Mouse (Mus musculus): Measurements from ENCODE around the gene Bbs9.
"Not testable (repeated sequence)": the region's sequence is repeated elsewhere in the genome, so short reads cannot be mapped to it uniquely, and the experiment has no call there.

Bbs9 gene

DNA sequence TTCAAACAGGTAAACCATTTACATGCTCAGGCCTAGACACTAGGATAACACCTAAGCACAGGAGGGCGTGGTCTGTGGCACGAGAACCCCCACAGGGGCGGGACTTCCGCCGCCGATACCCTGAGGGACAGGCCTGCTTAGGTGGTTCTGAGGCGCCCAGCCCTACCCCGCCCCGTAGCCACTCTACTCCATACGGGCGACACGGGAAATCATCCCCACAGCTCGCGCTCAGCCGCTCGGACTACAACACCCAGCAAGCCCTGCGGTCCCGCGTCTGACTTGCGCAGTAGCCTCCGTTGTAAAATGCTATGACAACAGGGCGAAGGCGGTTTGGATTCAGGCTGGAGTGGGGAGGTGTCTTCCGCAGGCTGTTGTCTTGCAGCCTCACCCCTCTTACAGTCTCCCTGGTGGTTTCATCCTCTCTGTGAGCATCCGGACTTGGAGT lies at the start of gene Bbs9:
Bbs9 (plus strand) TSS at position 292 of the 445 bp plus-strand sequence.
- peak; percentile 97 for DNase-seq (ENCODE audit: low spot score)

GRCm38 (mm10) chr9:22428028-22428665 lies 47.4 kb upstream of the Bbs9 start:
- no peak for DNase-seq (ENCODE audit: low spot score)

GRCm38 (mm10) chr9:22428666-22429410 lies 46.7 kb upstream of the Bbs9 start:
- DNase-seq (ENCODE audit: low spot score): no peak

GRCm38 (mm10) chr9:22429533-22430241 lies 45.8 kb upstream of the Bbs9 start:
- no peak for DNase-seq (ENCODE audit: low spot score)

- no peak for DNase-seq (ENCODE audit: low spot score)
Observed at GRCm38 (mm10) chr9:22430315-22430840, 45.1 kb upstream of the Bbs9 start.

DNA sequence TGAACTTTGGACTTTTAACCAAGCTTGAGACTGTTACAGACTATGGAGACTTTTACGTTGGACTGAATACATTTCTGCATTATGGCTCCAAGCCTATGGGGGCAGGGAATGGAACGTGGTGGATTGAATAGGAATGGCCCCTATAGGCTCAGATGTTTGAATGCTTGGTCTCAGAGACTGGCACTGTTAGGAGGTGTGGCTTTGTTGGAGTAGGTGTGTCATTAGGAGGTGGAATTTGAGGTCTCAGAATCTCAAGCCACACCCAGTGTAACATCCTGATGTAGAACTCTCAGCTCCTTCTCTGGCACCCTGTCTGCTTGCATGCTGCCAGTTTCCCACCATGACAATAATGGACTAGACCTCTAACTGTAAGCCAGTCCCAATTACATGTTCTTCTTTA lies 42.3 kb upstream of the Bbs9 start:
- DNase-seq (ENCODE audit: low spot score): no peak

DNA sequence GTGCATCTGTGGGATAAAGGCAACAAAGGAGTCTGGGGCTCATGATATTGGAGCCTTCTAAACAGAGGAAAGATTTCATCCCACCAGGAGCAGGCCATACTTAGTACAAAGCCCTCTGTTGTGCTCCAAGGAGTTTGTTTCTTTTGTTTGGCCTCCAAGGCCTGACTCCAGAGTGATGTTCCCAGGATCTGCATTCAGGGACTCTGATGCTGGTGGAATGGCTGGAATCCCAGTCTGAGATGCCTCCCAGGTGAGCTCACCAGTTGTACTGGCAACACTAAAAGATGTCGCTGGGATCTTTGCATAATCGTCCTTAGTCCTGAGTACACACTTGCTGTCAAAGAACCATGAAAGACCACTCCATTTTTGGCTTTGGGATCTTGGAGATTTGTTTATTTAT lies 41.4 kb upstream of the Bbs9 start:
- no peak for DNase-seq (ENCODE audit: low spot score)

DNA sequence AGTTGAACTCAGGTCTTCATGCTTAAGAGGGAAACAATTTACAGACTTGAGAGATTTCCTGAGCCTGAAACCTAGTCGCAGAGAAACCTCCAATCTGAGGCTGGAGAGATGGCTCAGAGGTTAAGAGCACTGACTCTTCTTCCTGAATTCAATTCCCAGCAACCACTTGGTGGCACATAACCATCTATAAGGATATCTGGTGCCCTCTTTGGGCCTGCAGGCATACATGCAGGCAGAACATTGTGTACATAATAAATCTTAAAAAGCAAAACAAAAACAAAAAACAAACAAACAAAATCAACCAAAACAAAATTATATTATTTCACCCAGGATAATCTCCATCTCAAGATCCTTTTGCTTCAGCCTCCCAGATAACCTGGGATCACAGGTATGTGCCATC lies 36.7 kb upstream of the Bbs9 start:
- DNase-seq (ENCODE audit: low spot score): no peak

DNA sequence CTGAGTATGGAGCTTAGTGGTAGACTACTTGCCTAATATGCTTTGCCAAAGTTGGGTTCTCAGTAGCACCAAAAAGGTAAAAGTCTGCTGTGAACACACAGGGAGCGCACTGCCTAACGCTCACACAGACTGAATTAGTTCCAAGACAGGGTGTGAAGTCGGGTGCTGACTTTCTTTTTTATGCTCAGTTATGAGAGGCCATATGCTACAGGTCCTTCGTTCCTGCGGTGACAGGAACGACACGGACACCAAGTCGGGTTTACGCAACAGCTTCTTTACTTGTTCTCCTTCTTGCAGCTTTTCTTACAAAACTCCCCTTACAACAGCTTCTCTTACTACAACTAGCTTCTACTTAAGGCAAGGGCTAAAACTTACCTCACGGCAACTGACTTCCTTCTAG lies 32.4 kb upstream of the Bbs9 start:
- DNase-seq (ENCODE audit: low spot score): no peak

GRCm38 (mm10) chr9:22445123-22445522 lies 30.4 kb upstream of the Bbs9 start:
- no peak for DNase-seq (ENCODE audit: low spot score)

- no peak for DNase-seq (ENCODE audit: low spot score)
Observed at GRCm38 (mm10) chr9:22447213-22447612, 28.3 kb upstream of the Bbs9 start.

DNA sequence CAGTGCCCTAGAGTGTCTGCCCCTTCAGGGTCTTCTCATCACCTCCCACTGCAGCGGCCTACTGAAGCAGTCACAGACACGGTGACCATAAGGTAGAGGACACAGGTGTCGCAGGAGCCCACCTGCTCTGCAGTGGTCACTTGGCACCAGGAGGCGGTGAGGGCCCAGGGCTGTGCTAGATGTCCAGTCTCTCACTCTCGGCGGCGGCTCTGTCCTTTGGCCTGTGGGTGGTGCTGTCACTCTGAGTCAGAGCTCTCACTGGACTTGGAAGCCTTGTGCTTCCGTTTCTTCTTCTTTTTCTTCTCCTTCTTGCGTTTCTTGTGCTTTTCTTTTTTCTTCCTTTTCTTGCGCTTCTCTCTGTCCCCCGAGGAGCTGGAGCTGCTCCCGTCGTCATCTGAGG lies 27.1 kb upstream of the Bbs9 start:
- DNase-seq (ENCODE audit: low spot score): no peak

GRCm38 (mm10) chr9:22449209-22449608 lies 26.3 kb upstream of the Bbs9 start:
- DNase-seq (ENCODE audit: low spot score): no peak

- DNase-seq (ENCODE audit: low spot score): no peak
Observed at GRCm38 (mm10) chr9:22452697-22453096, 22.8 kb upstream of the Bbs9 start.

DNA sequence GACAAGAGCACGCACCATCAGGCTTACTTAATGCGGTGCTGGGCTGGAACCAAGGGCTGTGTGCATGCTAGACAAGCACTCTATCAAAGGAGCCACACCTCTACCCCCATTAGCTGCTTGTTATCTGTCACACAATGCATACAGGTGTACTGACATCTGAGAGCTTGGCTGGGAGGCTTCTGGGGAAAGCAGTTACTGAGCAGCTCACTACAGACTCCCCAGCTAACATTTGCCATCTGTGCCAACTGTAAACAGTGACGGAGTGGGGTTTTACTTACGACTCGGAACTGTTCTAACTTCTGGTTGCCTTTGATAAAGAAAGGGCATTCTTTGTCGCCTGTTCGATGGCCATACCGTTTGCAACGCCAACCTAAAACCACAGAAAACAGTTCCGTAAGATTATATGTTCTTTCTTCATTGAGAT lies 22.0 kb upstream of the Bbs9 start:
- no peak for DNase-seq (ENCODE audit: low spot score)

DNA sequence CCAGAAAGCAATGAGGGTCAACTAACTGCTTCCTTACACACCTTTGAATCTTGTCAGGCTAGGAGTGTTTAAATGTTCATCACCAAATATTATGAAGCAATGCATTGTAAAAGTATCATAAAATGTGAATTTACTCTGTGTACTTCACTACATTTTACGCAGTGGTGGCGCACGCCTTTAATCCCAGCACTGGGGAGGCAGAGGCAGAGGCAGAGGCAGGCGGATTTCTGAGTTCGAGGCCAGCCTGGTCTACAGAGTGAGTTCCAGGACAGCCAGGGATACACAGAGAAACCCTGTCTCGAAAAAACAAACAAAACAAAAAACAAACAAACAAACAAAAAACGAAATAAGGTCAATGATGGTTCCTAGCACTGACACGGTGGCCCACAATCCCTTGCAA lies 21.5 kb upstream of the Bbs9 start, which contains the start of gene Gm17545:
Gm17545 (plus strand) TSS at position 301 of the 400 bp plus-strand sequence.
- DNase-seq (ENCODE audit: low spot score): not testable (repeated sequence)

DNA sequence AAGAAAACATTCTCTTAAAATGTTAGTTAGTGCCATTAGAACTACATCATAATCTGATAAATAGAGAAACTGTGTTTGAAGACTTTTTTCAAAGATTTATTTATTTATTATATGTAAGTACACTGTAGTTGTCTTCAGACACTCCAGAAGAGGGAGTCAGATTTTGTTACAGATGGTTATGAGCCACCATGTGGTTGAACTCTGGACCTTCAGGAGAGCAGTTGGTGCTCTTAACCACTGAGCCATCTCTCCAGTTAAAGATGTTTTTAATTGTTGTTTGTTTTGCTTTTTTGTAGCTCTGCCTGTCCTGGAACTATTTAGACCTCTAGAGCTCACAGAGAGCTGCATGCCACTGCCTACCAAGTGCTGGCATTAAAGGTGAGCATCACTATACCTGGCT lies 20.5 kb upstream of the Bbs9 start:
- no peak for DNase-seq (ENCODE audit: low spot score)

DNA sequence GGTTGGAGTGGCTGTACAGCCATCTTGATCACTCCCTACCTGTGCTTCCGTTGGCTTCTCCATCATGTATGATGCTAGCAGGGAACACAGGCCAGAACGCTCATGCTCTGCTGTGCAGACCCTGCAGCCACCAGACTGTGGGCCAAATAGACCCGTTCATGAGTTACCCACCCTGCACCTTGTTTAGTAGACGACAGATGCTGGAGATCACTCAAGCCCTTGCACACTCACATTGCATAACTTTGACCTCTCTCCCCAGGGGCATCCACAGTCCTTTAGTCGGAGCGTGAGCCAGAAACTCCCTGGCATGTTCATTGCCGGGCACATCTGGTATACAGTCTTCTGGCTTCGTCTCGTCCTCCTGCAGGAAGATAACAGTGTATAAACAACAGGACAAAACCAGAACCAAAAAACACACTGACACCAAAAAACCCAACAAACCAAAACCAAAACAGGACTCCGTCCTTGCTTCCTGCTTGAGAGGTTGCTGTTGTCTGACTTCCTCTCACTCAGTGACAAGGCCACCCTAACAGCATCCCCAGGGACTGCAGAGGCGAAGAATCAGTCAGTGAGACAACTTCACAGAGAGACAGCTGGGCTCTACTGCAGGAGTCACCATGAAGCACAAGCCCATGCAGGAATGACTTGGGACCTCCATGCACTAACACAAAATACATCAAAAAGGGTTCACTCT lies 18.2 kb upstream of the Bbs9 start:
- no peak for DNase-seq (ENCODE audit: low spot score)

- no peak for DNase-seq (ENCODE audit: low spot score)
Observed at GRCm38 (mm10) chr9:22461946-22462345, 13.6 kb upstream of the Bbs9 start.

DNA sequence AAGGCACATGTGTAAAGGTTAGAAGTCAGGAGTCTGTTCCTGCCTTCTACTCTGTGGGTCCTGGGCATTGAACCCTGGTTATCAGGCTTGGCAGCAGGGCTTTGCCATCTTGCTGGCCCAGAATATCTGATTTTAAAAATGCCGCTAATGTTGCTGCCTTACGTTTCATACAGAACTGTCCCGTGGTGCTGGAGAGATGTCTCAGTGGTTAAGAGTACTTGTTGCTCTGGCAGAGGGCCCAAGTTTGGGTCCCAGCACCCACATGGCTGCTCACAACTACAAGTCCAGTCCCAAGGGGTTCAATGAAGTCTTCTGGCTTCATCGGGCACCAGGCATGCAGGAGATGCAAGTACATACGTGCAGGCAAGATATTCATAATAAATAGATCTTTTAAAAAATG lies 9.3 kb upstream of the Bbs9 start:
- DNase-seq (ENCODE audit: low spot score): no peak

DNA sequence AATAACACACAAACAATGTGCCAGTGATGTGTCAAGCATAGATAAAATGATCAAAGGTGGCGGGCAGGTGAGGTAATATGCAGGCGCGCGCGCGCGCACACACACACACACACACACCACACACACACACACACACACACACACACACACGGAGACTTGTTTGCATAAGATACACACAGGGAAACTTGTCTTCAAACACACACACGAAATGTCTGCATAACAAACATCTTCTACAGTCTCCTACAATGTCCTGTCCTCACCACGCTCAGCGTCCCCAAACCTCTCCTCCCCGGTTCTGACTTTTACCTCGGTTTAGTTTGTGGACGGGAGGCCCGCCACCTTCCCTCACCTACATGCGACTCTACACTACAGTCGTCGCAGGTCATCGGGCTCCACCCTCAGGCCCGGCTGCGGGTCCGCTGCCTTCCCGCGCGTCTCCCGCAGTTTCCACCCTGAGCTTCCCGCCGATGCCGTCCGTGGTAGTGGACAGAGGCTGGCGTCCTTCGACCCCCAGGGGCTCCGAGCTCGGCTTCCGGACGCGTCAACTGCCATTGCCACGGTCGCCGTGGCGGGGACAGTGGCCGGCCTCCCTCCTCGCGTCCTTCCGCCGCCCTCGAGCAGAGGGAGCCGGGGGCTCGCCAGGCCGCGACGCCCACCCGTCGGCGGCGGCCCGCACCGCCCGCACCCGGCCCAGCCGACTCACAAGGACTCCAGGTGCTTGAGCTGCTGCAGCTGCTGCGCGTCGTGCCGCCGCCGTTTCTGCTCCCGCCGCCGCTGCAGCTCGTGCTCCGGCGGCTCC lies 7.9 kb upstream of the Bbs9 start:
- peak; percentile 66 for DNase-seq (ENCODE audit: low spot score)
